Mouse (Mus musculus): Measurements from ENCODE around the gene Hspa8. TPM values are rescaled to one million over a fixed set of nuclear protein-coding genes. Genes with fewer than 3 reads are reported as not detected.

Gene Hspa8
- total RNA-seq, 2 experiments from 2014 or later = 2,409 to 2,534 TPM

DNA sequence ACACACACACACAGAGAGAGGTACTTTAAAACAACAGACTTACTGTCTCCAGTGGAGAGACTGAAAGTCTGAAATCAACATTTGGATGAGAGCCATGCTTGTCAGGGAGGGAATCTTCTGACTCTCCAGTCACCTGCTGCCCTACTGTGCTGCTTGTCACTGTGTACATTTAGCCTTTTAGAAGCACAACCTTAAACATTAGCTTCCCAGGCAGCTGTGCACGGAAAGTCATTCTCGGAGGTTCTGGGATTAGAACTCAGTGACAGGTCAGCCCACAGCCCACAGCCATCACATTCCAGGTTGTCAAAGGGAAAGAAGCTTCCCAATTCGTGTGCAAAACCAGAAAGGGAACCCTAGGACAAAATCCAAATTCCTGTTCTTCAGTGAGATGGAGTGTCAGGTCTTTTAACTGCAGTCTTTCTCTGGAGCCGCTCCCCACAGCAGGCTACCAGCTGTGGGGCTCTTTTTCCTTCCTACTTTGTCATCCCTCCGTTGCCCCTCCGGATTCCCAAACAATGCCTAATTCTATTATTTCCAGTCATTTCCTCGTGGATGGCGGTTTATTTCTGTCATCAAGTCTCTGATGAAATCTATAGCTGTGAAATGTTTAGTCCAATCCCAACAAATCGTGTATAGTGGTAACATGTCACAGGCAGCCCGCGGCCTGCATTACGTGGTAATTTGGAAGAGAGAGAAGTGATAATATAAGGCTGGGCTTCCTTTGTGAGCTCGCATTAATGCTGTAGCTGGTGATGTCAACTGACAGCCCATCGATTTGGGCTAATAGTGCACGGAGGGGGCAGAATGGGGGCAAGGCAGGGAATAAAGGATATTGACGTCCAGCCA is 7.5 kb downstream of the Hspa8 start:
- DNase-seq (ENCODE audit: low spot score in 2 of 2) = peak in 1 of 2 experiments; percentile 30

GRCm38 (mm10) chr9:40808907-40809280 is 8.1 kb downstream of the Hspa8 start:
- DNase-seq (ENCODE audit: low spot score in 2 of 2) = no peak

DNA sequence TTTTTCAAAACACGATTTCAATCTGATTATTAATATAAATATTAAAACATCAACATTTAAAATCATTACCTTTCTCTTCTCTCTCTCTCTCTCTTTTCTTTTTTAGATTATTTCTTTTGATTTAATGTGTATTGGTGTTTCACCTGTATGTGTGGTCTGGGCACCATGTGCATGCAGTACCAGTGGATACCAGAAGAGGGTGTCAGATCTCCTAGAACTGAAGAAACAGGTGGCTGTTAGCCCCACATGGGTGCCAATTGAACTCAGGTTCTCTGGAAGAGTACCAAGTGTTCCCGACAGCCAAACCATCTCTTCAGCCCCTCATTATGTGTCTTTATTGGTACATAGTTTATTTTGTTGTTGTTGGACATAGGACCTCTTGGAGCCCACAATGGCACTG is 11.1 kb downstream of the Hspa8 start:
- peak in 1 of 2 experiments; percentile 31 for DNase-seq (ENCODE audit: low spot score in 2 of 2)

- no peak for DNase-seq (ENCODE audit: low spot score in 2 of 2)
These were observed 13.3 kb downstream of the Hspa8 start for GRCm38 (mm10) chr9:40814060-40814459.

DNA sequence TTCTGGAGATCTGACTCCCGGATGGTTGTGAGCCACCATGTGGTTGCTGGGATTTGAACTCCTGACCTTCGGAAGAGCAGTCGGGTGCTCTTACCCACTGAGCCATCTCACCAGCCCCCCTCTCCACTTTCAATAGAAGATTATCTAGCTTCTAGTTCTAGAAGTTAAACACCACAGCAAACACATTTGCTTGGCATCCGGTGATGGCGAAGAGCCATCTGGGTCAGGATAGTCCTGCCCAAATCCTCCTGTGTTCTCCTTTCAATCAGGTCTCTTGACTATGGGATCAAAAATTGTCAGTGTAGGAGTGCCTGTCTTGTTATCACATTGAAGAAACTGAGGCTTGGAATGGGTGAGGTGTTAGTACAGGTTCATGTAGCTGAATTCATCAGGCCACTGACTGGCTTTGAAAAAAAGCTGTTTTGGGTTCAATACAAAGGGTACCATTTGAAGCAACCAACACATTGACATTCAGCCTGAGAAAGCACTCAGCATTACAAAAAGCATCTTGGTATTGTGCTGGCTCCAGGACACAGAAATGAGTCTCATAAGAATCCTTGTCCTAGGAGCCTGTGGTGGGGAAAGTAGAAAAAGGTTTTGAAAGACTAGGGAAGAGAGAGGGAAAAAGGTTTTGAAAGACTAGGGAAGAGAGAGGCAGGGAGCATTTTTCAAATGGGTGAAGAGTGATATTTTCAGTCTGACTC is 16.7 kb downstream of the Hspa8 start:
- DNase-seq (ENCODE audit: low spot score in 2 of 2) = peak in 1 of 2 experiments; percentile 17

GRCm38 (mm10) chr9:40825601-40826000 is 24.8 kb downstream of the Hspa8 start:
- DNase-seq (ENCODE audit: low spot score in 2 of 2) = no peak

DNA sequence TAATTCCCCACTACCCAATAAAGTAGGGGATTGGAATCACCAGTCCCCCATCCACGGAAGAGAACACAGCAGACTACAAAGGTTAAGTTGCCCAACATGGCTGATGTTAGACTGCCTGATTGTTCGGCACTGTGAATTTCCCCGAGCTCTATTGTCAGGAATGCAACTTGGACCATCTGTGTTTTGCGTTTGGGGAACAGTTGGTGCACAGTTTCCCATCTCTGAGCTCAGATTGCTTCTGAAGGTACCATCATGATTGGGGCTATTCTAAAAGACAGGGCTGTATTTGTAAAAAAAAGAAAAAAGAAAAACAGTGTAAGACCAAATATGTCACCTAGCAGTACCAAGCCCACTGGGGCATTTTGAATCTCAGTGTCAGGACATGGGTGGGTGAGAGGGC is 26.6 kb downstream of the Hspa8 start:
- peak in 1 of 2 experiments; percentile 68 for DNase-seq (ENCODE audit: low spot score in 2 of 2)

DNA sequence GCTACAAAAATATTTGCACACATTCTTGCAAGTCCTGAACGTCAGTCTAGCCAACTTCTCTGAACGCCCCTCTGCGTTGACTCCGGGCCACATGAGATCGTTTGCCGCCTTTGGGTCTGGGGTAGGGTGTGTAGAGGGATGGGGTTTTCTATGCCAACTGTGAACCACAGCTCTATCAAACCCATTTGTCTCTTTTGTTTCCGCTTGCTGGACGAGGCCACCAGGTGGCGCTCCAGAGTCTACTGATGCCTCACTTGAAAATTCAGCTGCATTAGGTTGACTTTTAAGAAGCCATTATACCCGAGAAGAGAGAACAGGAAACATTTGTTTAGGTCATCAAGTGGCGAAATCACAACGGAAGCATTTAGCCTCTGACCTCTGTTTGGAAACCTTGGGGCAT is 33.8 kb downstream of the Hspa8 start:
- peak; percentile 58 to 87 for DNase-seq (ENCODE audit: low spot score in 2 of 2)

DNA sequence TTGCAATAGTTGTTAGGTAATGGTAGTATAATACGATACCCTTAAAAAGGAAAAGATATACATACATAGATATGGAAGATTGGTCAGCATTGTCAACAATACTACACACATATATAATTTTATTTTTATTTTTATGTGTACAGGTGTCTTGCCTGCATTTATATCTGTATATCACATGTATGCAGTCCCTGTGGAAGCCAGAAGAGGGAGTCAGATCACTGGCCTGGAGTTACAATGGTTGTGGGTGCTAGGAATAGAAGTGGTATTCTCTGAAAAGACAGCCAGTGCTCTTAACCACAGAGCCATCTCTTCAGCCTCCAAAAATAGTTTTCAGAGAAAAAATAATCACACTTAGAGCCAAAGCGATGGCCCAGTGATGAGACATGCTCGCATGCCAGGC is 35.9 kb downstream of the Hspa8 start:
- DNase-seq (ENCODE audit: low spot score in 2 of 2) = no peak

DNA sequence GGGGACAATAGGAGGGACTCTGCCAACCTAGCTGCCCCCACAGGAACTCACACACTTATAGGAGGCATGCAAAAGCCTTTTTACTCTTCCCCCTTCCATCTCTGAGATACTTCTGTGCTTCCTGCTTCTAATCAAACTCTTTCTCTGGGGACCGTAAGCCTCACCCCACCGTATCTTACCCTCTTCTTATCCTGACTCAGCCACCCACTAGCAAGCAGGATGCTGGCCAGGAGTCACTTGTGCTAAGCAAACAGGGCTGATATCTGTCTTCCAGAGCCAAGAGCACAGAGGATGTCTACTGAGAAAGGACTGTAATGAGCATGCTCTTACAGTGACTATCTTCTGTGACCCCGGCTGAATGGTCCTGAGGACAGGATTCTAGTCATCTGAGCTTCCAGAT is 38.9 kb downstream of the Hspa8 start:
- no peak for DNase-seq (ENCODE audit: low spot score in 2 of 2)

- DNase-seq (ENCODE audit: low spot score in 2 of 2) = no peak
These were observed 50.7 kb downstream of the Hspa8 start for GRCm38 (mm10) chr9:40851515-40851914.

GRCm38 (mm10) chr9:40858461-40859160 is 57.8 kb downstream of the Hspa8 start:
- peak; percentile 16 to 26 for DNase-seq (ENCODE audit: low spot score in 2 of 2)

DNA sequence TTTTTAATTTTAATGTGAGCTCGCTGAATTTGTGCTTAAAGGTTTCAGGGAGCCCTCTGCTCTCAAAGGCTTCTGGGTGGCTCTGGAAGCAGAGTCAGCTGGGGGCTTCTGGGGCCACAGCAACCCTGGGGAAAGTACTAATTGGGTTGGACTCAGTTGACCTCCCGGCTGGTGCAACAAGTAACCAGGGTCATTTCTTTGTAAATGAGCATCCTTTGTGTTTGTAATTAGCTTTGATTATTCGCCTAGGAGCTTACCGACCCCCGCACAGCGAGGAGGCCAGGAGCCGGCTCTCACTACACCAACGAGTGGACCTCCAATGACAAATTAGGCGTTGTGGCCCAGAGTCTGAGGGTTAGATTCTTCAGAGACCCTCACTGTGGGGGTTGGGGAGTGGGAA is 58.4 kb downstream of the Hspa8 start:
- no peak for DNase-seq (ENCODE audit: low spot score in 2 of 2)

Other genes starting within 250 kb of the Hspa8 start
- not detected for gene Gm21915, start 130.4 kb upstream of the Hspa8 start, total RNA-seq (2021)
- gene Clmp, start 115.0 kb upstream of the Hspa8 start, total RNA-seq (2021) = 10 to 100 TPM; 23.1 to 25.4 TPM
- not detected for gene Bsx, start 73.1 kb downstream of the Hspa8 start, total RNA-seq (2021)
- under 1 TPM; 0.27 to 0.33 TPM for gene Jhy, start 163.1 kb downstream of the Hspa8 start, total RNA-seq (2021)
- gene Crtam, start 203.6 kb downstream of the Hspa8 start, total RNA-seq (2021) = under 1 TPM; 0.10 to 0.20 TPM

Data from layer of hippocampus, adult 18-20 months (tissue).